Mouse (Mus musculus) common myeloid progenitor, adult 5-6 weeks (primary cell): ENCODE measurements at regions not wholly inside any gene's neighbourhood (a gene's known extent, or its start where the extent isn't known, plus 50 kb on each side); places are given as distances from the start of the nearest gene placed in this dataset.

ENCODE experiments used
- ATAC-seq: replicated peaks from 2 replicates; pipeline ENCODE4 v1.8.0; 2016; ENCODE audit warnings: low read depth, mild to moderate bottlenecking, moderate TSS enrichment, inconsistent platforms; ENCODE audit not compliant: poor library complexity, severe bottlenecking

- ATAC-seq: peak; percentile 67
Measured at GRCm38 (mm10) chr17:45871666-45872653, 138.3 kb upstream of the 1600014C23Rik start.

DNA sequence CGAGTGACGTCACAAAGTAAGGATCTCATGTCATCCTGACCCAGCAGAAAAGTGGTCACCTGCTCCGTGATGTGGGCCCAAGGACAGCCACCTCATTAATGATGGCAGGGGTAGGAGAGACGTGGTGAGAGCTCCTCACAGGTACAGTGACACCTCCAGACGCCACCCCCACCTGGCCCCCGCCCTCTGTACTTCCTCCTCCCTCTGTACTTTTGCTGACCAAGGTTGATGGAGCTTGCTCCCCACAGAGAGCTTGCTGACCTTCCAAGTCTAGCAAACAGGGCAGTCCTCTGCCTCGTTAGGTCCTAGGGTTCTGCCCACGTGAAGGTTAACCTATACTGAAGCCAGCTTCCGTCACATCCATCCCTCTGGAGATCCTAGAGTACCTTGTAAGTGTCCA is 137.4 kb upstream of the 1600014C23Rik start:
- no peak for ATAC-seq

DNA sequence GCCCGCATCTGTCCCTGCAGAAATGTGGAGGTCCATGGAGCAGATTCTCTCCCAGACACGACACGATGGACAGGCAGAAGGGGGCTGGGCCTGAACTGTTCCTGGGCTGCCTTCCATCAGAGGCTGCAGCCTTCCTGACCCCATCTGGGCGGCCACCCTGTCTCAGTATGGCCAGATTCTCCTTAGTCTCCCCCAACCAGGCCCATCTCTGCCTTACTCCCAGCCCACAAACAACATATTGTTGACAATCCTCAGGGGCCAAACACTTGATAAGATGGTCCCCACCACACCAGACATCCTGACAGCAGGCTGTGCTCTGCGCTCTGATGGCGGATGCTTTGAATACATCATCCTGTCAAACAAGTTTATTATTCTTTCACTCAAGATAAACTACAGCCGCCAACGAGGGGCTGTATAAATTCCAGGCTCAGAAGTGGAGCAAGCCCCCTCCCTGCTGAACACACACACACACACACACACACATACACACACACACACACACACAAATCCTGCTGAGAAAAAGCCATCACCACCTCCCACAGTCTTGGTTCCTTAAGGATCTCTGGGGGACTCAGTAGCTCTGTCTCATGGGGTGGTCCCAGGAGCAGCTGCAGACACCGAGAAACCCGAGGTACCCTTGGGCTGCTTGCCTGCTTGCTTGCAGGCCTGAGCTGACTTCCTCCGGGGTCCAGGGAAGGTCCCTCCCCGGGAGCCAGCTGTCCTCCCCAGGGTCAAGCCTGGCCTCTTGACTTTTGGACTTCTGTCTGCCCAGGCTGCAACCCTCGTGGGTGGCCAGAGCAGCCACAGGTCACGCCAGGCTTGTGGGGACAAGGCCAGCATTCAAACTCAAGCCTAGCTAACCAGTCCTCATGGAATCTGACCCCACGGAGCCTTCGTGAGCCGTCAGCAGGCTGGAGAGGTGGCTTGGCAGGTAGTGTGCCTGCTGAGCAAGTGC is 135.6 kb upstream of the 1600014C23Rik start:
- ATAC-seq: no peak

DNA sequence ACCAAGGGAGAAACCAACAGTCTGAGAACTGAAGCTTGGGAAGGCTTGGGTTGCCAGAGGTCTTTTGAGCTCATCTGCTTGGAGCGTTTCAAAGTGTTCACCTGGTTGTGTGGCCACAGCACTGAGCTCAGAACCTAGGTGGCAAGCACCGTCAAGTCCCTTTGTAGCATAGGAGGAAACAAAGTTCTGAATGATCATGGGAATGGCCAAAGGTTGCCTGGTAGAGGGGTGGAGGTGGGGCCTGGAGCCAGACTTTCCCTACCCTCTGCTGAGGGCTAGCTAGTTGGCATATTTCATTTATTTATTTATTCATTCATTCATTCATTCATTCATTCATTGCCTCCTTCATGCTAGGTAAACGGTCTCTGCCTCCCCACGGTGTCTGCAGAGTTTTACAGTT is 134.9 kb upstream of the 1600014C23Rik start:
- ATAC-seq: no peak

- no peak for ATAC-seq
Measured at GRCm38 (mm10) chr17:45867727-45868126, 134.1 kb upstream of the 1600014C23Rik start.

DNA sequence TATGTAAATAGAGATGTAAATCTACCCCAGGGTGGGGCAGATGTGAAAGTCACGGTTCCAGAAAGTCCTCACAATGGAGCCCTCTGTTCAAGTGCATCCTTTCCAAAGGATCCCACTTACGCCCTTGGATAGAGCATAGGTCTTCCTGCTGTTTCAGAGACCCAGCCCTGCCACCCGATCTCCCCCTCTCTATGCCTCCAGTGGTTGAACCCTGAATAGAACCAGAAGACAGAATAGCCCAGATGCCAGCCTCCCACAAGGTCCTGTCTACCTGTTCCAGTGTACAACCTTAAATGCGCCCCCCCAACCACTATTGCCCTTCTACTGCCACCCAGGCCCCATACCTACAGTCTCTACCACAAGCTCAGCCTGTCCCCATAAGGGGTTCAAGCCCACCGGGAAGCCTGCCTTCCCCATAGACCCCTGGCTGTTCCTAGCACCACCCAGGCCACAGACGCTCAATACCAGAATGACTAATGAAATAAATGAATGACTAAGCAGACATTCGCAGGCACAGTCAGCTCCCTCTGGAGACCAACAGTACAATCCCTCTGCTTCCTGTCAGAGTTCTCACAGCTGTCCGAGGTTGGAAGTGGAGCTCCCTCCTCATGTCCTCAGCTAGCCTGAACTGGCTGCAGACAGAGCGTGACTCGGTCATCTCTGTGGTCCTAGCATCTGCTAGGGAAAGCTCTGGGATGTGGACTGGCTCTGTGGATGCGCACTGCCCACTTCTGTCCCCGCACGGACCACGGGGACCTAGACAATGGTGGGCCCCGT is 133.4 kb upstream of the 1600014C23Rik start:
- peak; percentile 24 for ATAC-seq

DNA sequence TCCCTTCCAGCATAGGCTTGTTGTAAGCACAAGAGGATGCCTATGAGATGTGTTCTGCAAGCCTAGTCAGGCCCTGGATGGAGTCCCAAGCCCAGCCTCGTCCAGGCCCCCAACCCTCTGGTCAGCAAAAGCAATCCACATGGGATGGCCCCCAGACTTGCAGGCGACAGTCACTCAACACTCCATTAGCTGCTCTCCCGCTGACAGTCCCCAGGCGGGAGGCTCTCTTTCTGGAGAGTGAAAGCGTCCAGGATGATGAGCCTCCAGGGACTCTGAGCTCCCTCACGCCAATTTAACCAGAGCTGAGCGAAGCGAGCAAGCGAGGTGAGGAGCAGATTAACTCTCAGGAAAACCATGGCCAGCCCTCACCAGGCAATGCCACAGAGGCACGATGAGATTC is 132.7 kb upstream of the 1600014C23Rik start:
- no peak for ATAC-seq

GRCm38 (mm10) chr17:45865944-45866343 is 132.3 kb upstream of the 1600014C23Rik start:
- ATAC-seq: no peak

DNA sequence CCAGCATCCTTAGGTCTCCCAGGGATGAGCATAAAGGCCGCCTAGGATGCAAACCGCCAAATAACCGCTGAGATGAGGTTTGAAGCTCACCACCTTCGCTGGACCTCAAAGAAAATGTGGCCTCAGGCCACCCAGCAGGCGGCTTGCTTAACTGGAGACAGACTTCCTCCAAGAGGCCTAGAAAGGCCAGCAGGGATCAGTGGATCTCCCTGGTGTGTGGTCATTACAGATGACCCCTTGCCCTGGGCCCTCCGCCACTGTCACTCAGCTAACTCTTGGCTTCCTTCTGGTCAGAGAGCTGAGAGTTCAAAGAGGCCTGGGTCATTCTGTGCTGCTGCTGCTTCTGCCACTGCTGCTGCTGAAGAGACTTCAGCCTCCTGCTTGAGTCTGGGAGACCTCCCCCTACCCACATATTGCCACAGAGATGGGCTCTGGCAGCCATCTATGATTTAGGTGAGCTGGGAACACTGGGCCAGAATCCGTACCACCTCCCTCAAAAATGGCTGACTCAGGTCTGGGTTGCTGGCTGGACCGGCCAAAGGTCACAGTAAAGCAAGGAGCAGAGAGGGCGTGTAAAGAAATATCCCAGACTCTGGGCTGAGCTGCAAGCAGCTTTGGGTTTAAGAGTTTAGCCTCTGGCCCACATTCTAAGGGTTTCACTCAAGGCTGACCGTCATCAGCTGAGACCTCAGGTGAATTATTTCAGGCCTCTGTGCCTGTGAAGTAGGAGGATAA is 130.0 kb upstream of the 1600014C23Rik start:
- ATAC-seq: no peak

DNA sequence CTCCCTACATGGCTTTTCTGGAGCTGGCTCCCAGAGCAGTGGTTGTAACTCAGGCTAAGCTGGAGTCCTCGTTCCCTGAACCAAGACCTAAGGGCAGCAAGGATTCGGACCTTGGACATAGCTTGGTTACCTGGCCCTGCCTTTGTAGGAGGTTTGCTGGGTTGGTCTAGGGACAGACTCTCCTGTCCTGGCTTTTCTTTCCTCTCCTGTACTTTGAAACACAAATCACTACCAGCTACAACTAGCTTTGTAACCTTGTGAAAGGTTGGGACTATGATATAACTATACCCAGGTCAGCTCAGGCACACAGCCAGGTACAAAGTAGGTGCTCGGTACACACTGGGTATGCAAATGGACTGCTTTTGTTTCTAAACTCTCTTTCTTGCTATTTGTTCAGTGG is 129.4 kb upstream of the 1600014C23Rik start:
- ATAC-seq: no peak

DNA sequence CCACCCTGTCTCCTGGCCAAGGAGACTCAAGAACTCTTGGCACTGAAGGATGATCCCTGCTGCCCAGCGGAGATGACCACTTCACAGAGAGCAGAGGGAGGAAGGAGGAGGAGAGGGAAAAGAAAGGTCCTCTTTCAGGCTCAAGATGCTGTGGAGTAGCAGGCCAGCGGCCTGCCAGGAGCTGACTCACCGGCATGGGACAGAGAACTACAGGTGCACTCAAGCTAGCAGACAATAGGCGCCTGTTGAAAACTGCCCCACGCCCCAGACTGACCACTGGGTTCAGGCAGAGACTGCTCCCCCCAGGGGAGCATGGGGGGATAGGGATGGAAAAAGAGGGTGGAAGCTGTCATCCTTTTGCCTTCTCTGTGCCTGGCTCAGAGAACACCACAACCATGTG is 125.8 kb upstream of the 1600014C23Rik start:
- ATAC-seq: no peak

DNA sequence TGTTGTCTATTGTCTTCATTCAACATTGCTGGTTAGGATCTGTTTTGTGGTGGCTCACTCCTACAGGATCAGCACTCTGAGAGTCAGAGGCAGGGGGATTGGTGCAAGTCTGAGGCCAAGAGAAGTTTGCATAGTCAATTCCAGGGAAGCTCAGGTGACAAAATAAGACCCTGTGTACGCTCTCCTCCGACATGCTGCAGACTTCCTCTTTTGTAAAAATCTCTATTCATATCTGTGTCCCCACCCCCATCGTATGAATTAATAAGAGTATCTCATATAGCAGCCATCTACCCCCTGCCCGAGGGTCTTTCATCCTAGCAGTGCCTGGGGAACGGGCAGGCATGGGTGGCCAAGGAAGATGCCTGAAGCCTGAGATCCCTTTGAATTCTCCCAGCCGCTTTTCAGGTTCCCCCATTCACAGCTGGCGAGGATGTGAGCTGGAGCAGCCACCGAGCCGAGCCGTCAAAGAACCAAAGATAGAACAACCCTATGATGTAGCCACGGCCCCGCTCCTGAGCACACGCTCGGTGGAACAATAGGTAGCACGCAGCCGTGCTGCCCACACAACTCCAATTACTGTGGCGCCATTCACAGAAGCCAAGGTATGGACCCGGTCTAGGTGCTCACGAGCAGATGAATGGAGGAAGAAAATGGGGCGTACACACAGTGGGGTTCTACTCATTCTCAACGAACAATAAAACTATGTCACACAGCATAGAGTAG is 120.4 kb upstream of the 1600014C23Rik start:
- ATAC-seq: 0 out of 2 replicates have a peak, but pooled peaks have one; percentile 29

- peak; percentile 69 for ATAC-seq
Measured at GRCm38 (mm10) chr17:45852402-45852801, 118.8 kb upstream of the 1600014C23Rik start.

DNA sequence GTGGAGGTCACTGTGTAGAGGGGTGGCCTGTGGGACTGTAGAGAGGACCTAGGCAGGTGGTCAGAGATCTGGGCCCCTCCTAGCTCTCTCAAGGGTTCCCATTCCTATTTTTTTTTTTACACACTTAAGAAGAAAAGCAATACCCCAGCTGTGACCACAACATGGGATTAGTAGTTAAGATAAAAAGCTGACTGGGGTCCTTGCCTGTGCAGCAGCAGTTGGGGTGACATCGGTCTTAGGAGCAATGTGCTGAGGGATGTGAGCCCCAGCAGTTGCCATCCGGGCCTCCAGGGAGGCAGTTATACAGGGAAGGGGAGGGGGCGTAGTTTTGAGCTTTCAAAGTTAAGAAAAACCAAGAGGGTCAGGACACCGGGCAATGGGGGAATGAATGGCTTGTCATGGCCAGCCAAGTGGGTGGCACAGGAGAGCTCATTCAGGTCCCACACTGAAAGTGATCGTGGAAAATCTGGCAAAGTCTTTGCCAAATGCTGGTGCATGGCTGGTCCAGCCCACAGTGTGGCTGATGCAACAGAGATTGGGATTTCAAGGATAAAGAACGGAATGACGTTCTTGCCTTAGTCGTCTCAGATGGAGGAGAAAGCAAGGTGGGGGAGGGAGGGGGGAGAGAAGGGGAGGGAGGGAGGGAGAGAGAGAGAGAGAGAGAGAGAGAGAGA is 118.2 kb upstream of the 1600014C23Rik start:
- no peak for ATAC-seq

- ATAC-seq: no peak
Measured at GRCm38 (mm10) chr17:45850976-45851375, 117.3 kb upstream of the 1600014C23Rik start.

GRCm38 (mm10) chr17:45850174-45850573 is 116.5 kb upstream of the 1600014C23Rik start:
- ATAC-seq: no peak

DNA sequence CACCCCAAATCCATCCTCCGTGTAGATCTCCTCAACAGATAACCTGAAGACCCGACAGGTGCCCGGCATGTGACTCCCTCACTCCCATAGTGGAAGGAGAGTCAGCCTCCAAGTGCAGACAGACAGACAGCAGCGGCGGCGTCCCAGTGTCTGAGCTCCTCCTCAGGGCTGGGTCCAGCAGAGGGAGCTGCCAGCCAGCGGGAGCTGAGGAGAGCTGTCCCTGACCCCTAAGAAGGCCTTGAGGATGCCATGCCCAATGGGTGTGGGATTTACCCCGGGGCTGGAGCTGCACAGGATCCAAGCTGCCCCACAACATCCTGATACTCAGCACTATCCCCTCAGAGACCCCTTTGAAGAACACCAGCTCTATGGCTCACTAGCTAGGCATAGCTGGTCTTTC is 115.0 kb upstream of the 1600014C23Rik start:
- peak; percentile 43; the same call in 1 of the 2 replicates for ATAC-seq
